Mouse (Mus musculus) heart, postnatal 0 days (tissue): ENCODE results near the gene 1700030J22Rik. TPM values are rescaled to one million over a fixed set of nuclear protein-coding genes. Genes with fewer than 3 reads are reported as not detected.

Experiments
- ATAC-seq: fragments of 200-750 bp; cut with Nextera tagmentation; 2 replicates; pipeline ENCODE4 v1.8.0; 2017; ENCODE audit warnings: low read depth, moderate number of reproducible peaks, moderate library complexity; ENCODE audit not compliant: insufficient read depth
- DNase-seq: peaks from one replicate; pipeline ENCODE4 v3.0.0-alpha.2; 2016; ENCODE audit warnings: low spot score
- H3K27ac ChIP-seq: fragments of 300-500 bp; sonication (generic); 2 replicates; pipeline ENCODE4 v1.5.1; 2014; ENCODE audit warnings: low read depth, mild to moderate bottlenecking
- H3K27me3 ChIP-seq: fragments of 300-500 bp; sonication (generic); 2 replicates; pipeline ENCODE4 v1.6.1; 2014; ENCODE audit warnings: low read length, mixed read lengths; ENCODE audit not compliant: control insufficient read depth, insufficient read depth
- H3K36me3 ChIP-seq: fragments of 300-500 bp; sonication (generic); replicated peaks from 2 replicates; pipeline ENCODE4 v1.6.1; 2014; ENCODE audit warnings: low read length, mixed read lengths; ENCODE audit not compliant: control insufficient read depth, insufficient read depth
- H3K4me1 ChIP-seq: fragments of 300-500 bp; sonication (generic); 2 replicates; pipeline ENCODE4 v1.6.1; 2014; ENCODE audit warnings: antibody characterized with exemption; ENCODE audit not compliant: control insufficient read depth, insufficient read depth
- H3K4me2 ChIP-seq: fragments of 300-500 bp; sonication (generic); 2 replicates; pipeline ENCODE4 v1.6.1; 2014; ENCODE audit warnings: low read depth, mild to moderate bottlenecking, low read length, moderate library complexity
- H3K4me3 ChIP-seq: fragments of 300-500 bp; sonication (generic); 2 replicates; pipeline ENCODE4 v1.5.1; 2014; ENCODE audit warnings: low read depth, low read length
- H3K9ac ChIP-seq: fragments of 300-500 bp; sonication (generic); replicated peaks from 2 replicates; pipeline ENCODE4 v1.6.1; 2014; ENCODE audit warnings: low read depth, low read length, mixed read lengths
- H3K9me3 ChIP-seq: fragments of 300-500 bp; sonication (generic); replicated peaks from 2 replicates; pipeline ENCODE4 v1.6.1; 2016; ENCODE audit warnings: low read length; ENCODE audit not compliant: control insufficient read depth
- CTCF ChIP-seq: IDR thresholded peaks from 2 replicates; pipeline ENCODE4 v1.5.1; 2016; ENCODE audit warnings: antibody characterized with exemption, control low read depth, low read depth
- EP300 ChIP-seq: IDR thresholded peaks from 2 replicates; pipeline ENCODE4 v1.6.1; 2016; ENCODE audit warnings: antibody characterized with exemption, low read depth
- WGBS: fragments of 180-500 bp; shearing (Covaris S2); extraction: QIAGEN DNeasy Blood & Tissue Kit; methylation state at CpG from one replicate; pipeline ENCODE4 v1.1.7; 2014; 5-methylcytosine and 5-hydroxymethylcytosine counted together
- polyA plus RNA-seq: library from polyadenylated mRNA; unstranded; fragments of >200 nt; fragmentation: Nextera tagmentation; extraction: Ambion mirVana; gene quantifications from 2 replicates; pipeline ENCODE4 v1.2.1, GENCODE M21; 2015
- total RNA-seq: library from RNA; depleted of rRNA; stranded (reverse); fragments of >200 nt; gene quantifications from 2 replicates; pipeline ENCODE4 v1.2.3, GENCODE M21; 2014; ENCODE audit warnings: low replicate concordance; rRNA removed

Gene 1700030J22Rik
- total and polyA plus RNA-seq, 2 experiments from 2014 or later: 0.26 TPM; not detected in 1

DNA sequence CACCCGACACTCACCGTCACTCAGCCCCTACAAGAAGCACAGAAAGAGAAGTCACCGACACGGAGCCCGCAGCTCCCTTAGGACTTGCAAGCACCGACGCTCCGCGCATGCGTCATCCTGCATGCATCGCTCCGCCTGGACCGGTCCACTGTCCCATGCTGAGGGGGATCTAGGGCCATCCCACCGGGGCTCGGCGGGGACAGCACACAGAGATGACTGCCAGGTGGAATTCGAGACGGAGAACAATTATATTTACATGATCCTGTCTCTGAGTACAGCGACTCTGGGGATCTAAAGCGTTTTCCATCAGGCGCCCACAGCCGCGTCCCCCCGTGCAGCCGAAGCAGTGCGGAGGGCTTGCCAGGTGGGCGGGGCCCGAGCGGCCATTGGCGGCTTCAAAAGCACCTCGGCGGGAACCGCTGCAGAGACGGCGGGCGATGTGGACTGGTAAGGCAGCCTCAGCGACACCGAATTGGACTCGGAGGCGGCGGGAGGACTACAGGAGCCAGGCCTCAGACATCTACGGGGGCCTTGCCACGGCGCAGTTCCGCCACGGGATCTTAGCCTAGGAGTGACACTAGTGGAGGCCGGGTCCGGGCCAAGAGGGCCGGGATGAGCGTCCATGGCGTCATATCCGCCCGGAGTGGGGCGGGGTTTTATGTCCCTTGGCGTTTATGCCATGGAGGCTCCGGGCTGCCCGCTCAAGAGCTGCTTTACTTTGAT is 57.3 kb downstream of the 1700030J22Rik start, which contains the start of the genes Cmc2 and Cenpn:
TSS of gene Cmc2 (minus strand) at position 119 of the 723 bp plus-strand sequence.
TSS of gene Cenpn (plus strand) at position 394 of the 723 bp plus-strand sequence.
- TF ChIP-seq CTCF (no peak), EP300 (peak; percentile 78; the same call in 1 of the 2 replicates)
- WGBS: under 1% methylated on average over 57 of the region's 57 CpGs

DNA sequence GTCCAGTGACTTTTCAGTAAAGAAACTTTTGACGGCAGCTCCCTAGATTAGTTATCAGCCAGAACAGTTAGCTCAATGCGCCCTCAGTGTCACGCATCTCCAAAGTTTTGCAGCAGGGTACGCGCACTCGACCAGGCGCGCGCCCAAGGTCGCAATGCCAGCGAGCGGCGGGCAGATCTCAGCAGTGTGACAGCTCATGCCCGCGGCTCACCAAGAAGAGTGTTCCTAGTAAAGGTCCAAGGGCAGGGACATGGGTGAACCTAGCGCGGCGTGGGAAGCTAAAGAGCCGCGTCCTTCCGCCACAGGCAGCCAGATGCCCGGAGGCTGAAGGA is 57.8 kb downstream of the 1700030J22Rik start:
- WGBS: 0% methylated on average over 22 of the region's 22 CpGs
- H3K4me2 ChIP-seq: peak overlapping the region; percentile 66
- H3K27ac ChIP-seq: peak overlapping the region; percentile 94
- peak; percentile 61 for ATAC-seq
- peak overlapping the region; percentile 75 for H3K9ac ChIP-seq
- H3K27me3 ChIP-seq: no peaks in the 10 kb centered on the region
- DNase-seq: no peak
- TF ChIP-seq EP300 (no peak), CTCF (no peak)
- H3K9me3 ChIP-seq: no peaks in the 10 kb centered on the region
- H3K36me3 ChIP-seq: peaks cover 14% of the 10 kb centered on the region
- H3K4me1 ChIP-seq: peaks cover 10% of the 10 kb centered on the region
- peak overlapping the region; percentile 93 for H3K4me3 ChIP-seq

More for the DNA sequence above, 57.3 kb downstream of the 1700030J22Rik start, which contains the start of the genes Cmc2 and Cenpn:
- no peaks in the 10 kb centered on the region for H3K27me3 ChIP-seq
- H3K4me1 ChIP-seq: peaks cover 10% of the 10 kb centered on the region
- H3K9ac ChIP-seq: peak within 1 kb of the TSS; percentile 75
- DNase-seq: peak; percentile 94
- peak within 1 kb of the TSS; percentile 66 for H3K4me2 ChIP-seq
- H3K27ac ChIP-seq: peak within 1 kb of the TSS; percentile 94
- peak within 1 kb of the TSS; percentile 93 for H3K4me3 ChIP-seq
- ATAC-seq: peak; percentile 94
- no peaks in the 10 kb centered on the region for H3K9me3 ChIP-seq
- peaks cover 10% of the 10 kb centered on the region for H3K36me3 ChIP-seq

Other genes with a start within 250 kb of the 1700030J22Rik start
- 3.6 and 4.7 TPM in 2 replicates for gene Cdyl2, start 246.0 kb downstream of the 1700030J22Rik start, total RNA-seq
- 3.3 and 4.2 TPM in 2 replicates for gene Cdyl2, start 246.0 kb downstream of the 1700030J22Rik start, polyA plus RNA-seq
- gene Cmc2, start 57.5 kb downstream of the 1700030J22Rik start, total RNA-seq: 37.2 and 65.8 TPM in 2 replicates
- gene Cmc2, start 57.5 kb downstream of the 1700030J22Rik start, polyA plus RNA-seq: 139 and 161 TPM in 2 replicates
- 4.4 and 19.2 TPM in 2 replicates for gene Cenpn, start 57.2 kb downstream of the 1700030J22Rik start, total RNA-seq
- gene Cenpn, start 57.2 kb downstream of the 1700030J22Rik start, polyA plus RNA-seq: 9.4 and 10.1 TPM in 2 replicates
- gene Atmin, start 35.6 kb downstream of the 1700030J22Rik start, total RNA-seq: 16.0 and 19.1 TPM in 2 replicates
- 6.0 and 7.0 TPM in 2 replicates for gene Atmin, start 35.6 kb downstream of the 1700030J22Rik start, polyA plus RNA-seq
- 24.2 and 29.9 TPM in 2 replicates for gene Gcsh, start 14.6 kb upstream of the 1700030J22Rik start, total RNA-seq
- gene Gcsh, start 14.6 kb upstream of the 1700030J22Rik start, polyA plus RNA-seq: 69.3 and 71.1 TPM in 2 replicates
- gene Pkd1l2, start 103.5 kb upstream of the 1700030J22Rik start, total RNA-seq: not detected in 2 replicates
- 0.01 TPM in 1 of 2 replicates, not detected in the other for gene Pkd1l2, start 103.5 kb upstream of the 1700030J22Rik start, polyA plus RNA-seq
- not detected in 2 replicates for gene Bco1, start 116.9 kb upstream of the 1700030J22Rik start, total RNA-seq
- not detected in 2 replicates for gene Bco1, start 116.9 kb upstream of the 1700030J22Rik start, polyA plus RNA-seq
- 3.1 and 4.0 TPM in 2 replicates for gene Gan, start 179.2 kb upstream of the 1700030J22Rik start, total RNA-seq
- gene Gan, start 179.2 kb upstream of the 1700030J22Rik start, polyA plus RNA-seq: 0.60 and 0.99 TPM in 2 replicates